Mouse (Mus musculus): ENCODE measurements around the gene N4bp2l1. TPM values are rescaled to one million over a fixed set of nuclear protein-coding genes. Genes with fewer than 3 reads are reported as not detected.

N4bp2l1 gene
- polyA plus RNA-seq, 1 experiment from 2014 or later, result 13.0 TPM

GRCm38 (mm10) chr5:150620588-150621135, 23.7 kb upstream of the N4bp2l1 start:
- WGBS, result 81% methylated on average over 7 of the region's 7 CpGs
- no peak for ATAC-seq (replicated peaks; ENCODE audit: low FRiP score)
- no peak overlapping the region for H3K4me2 ChIP-seq
- no peaks in the 10 kb centered on the region for H3K27me3 ChIP-seq (replicated peaks; ENCODE audit: control insufficient read depth, insufficient read depth, low read length)
- DNase-seq (ENCODE audit: low spot score), result no peak
- H3K9ac ChIP-seq (ENCODE audit: low read depth, low read length), result no peak overlapping the region
- H3K4me1 ChIP-seq (replicated peaks; ENCODE audit: control insufficient read depth, insufficient read depth, low read length), result no peaks in the 10 kb centered on the region
- H3K4me3 ChIP-seq (ENCODE audit: low read depth, low read length), result no peak overlapping the region
- H3K27ac ChIP-seq (ENCODE audit: low read depth, low read length), result no peak overlapping the region
- no peaks in the 10 kb centered on the region for H3K36me3 ChIP-seq (ENCODE audit: control insufficient read depth, insufficient read depth, low read length)
- H3K9me3 ChIP-seq (ENCODE audit: control insufficient read depth, low read length), result no peaks in the 10 kb centered on the region

DNA sequence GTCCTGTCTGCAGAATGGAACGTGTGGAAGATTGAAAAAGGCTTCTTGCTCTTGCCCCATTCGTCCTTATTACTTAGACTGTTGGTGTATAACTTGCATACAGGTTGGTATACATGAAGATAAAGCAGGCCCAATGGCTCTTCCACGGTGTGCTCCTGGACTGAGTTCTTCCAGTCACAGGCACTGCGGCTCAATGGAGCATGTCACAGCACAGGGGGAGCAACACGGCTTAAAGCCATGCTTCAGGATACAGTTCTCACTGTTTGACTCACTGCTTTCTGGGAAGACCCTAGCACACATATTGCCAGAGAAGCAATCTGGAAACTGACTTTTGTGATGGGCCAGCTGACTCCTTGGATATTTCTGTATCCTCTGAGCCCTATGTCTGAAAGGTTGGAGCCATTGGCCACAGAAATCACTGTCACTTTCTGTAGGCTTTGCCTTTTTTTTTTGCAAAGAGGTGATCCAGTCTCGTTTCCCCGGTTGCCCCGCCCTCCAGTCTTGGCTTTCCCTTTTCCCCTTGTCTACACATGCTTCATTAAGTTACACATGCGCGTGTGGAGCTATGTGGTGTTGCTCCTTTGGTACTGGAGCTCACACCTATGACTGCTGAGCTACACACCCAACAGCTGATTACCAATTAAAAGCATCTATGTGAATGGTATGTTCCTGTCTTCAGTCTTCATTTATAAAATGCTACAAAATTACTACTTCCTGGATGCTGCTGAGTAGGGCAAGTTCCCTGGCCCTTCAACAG, 21.8 kb upstream of the N4bp2l1 start:
- Histone ChIP-seq H3K4me1 (replicated peaks; ENCODE audit: control insufficient read depth, insufficient read depth, low read length) (no peaks in the 10 kb centered on the region), H3K27me3 (replicated peaks; ENCODE audit: control insufficient read depth, insufficient read depth, low read length) (no peaks in the 10 kb centered on the region), H3K4me2 (no peak overlapping the region), H3K36me3 (ENCODE audit: control insufficient read depth, insufficient read depth, low read length) (no peaks in the 10 kb centered on the region), H3K4me3 (ENCODE audit: low read depth, low read length) (no peak overlapping the region), H3K9me3 (ENCODE audit: control insufficient read depth, low read length) (no peaks in the 10 kb centered on the region), H3K27ac (ENCODE audit: low read depth, low read length) (no peak overlapping the region), H3K9ac (ENCODE audit: low read depth, low read length) (no peak overlapping the region)
- 89% methylated on average over 10 of the region's 10 CpGs for WGBS
- DNase-seq (ENCODE audit: low spot score), result no peak
- no peak for ATAC-seq (replicated peaks; ENCODE audit: low FRiP score)

DNA sequence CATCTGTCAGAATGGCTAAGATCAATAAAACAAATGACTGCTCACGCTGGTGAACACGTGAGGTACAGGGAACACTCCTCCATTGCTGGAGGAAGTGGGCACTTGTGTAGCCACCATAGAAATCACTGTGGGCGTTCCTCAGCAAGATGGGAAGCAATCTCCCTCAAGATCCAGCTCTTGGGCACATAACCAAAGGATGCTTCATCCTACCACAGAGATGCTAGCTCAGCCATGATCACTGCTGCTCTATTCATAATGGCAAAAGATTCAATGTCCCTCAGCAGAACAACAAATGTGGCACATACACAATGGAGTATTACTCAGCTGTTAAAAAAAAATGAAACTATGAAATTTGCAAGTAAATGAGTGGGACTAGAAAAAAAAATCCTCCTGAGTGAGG, 19.7 kb upstream of the N4bp2l1 start:
- DNase-seq (ENCODE audit: low spot score) (peak; percentile 12), ATAC-seq (replicated peaks; ENCODE audit: low FRiP score) (no peak)
- Histone ChIP-seq H3K4me2 (no peak overlapping the region), H3K4me3 (ENCODE audit: low read depth, low read length) (no peak overlapping the region), H3K27ac (ENCODE audit: low read depth, low read length) (no peak overlapping the region), H3K4me1 (replicated peaks; ENCODE audit: control insufficient read depth, insufficient read depth, low read length) (no peaks in the 10 kb centered on the region), H3K9me3 (ENCODE audit: control insufficient read depth, low read length) (no peaks in the 10 kb centered on the region), H3K9ac (ENCODE audit: low read depth, low read length) (no peak overlapping the region), H3K27me3 (replicated peaks; ENCODE audit: control insufficient read depth, insufficient read depth, low read length) (no peaks in the 10 kb centered on the region), H3K36me3 (ENCODE audit: control insufficient read depth, insufficient read depth, low read length) (no peaks in the 10 kb centered on the region)
- 67% methylated on average over 3 of the region's 3 CpGs for WGBS

- no peak for DNase-seq (ENCODE audit: low spot score)
- Histone ChIP-seq H3K27ac (ENCODE audit: low read depth, low read length) (no peak overlapping the region), H3K9me3 (ENCODE audit: control insufficient read depth, low read length) (no peaks in the 10 kb centered on the region), H3K9ac (ENCODE audit: low read depth, low read length) (no peak overlapping the region), H3K4me1 (replicated peaks; ENCODE audit: control insufficient read depth, insufficient read depth, low read length) (no peaks in the 10 kb centered on the region), H3K27me3 (replicated peaks; ENCODE audit: control insufficient read depth, insufficient read depth, low read length) (no peaks in the 10 kb centered on the region), H3K36me3 (ENCODE audit: control insufficient read depth, insufficient read depth, low read length) (no peaks in the 10 kb centered on the region), H3K4me3 (ENCODE audit: low read depth, low read length) (no peak overlapping the region), H3K4me2 (no peak overlapping the region)
- WGBS, result 89% methylated on average over 2 of the region's 2 CpGs
- no peak for ATAC-seq (replicated peaks; ENCODE audit: low FRiP score)
Observed at GRCm38 (mm10) chr5:150616216-150616615, 19.2 kb upstream of the N4bp2l1 start.

- Histone ChIP-seq H3K9me3 (ENCODE audit: control insufficient read depth, low read length) (no peaks in the 10 kb centered on the region), H3K27me3 (replicated peaks; ENCODE audit: control insufficient read depth, insufficient read depth, low read length) (no peaks in the 10 kb centered on the region), H3K4me1 (replicated peaks; ENCODE audit: control insufficient read depth, insufficient read depth, low read length) (no peaks in the 10 kb centered on the region), H3K4me3 (ENCODE audit: low read depth, low read length) (no peak overlapping the region), H3K27ac (ENCODE audit: low read depth, low read length) (no peak overlapping the region), H3K36me3 (ENCODE audit: control insufficient read depth, insufficient read depth, low read length) (no peaks in the 10 kb centered on the region), H3K4me2 (no peak overlapping the region), H3K9ac (ENCODE audit: low read depth, low read length) (no peak overlapping the region)
- DNase-seq (ENCODE audit: low spot score), result no peak
- ATAC-seq (replicated peaks; ENCODE audit: low FRiP score), result no peak
- WGBS, result 71% methylated on average over 2 of the region's 2 CpGs
Observed at GRCm38 (mm10) chr5:150614054-150614453, 17.1 kb upstream of the N4bp2l1 start.

GRCm38 (mm10) chr5:150611697-150612096, 14.7 kb upstream of the N4bp2l1 start:
- WGBS, result 40% methylated on average over 12 of the region's 12 CpGs
- ATAC-seq (replicated peaks; ENCODE audit: low FRiP score), result peak; percentile 33; the same call in 1 of the 2 replicates
- H3K27me3 ChIP-seq (replicated peaks; ENCODE audit: control insufficient read depth, insufficient read depth, low read length), result no peaks in the 10 kb centered on the region

DNA sequence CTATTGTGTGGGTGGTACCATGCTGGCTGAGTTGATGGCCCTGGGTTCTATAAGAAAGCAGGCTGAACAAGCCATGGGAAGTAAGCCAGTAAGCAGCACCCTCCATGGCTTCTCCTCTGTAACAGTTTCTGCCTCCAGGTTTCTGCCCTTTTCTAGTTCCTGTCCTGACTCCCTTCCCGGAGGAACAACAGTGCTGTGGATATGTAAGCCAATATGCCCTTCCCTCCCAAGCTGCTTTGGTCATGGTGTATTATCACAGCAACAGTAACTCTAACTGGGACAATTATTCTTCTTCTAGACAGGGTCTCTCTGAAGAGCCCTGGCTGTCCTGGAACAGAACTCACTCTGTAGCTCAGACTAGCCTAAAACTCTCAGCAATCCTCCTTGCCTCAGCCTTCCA, 14.1 kb upstream of the N4bp2l1 start:
- no peak overlapping the region for H3K27ac ChIP-seq (ENCODE audit: low read depth, low read length)
- no peak overlapping the region for H3K4me2 ChIP-seq
- no peak overlapping the region for H3K4me3 ChIP-seq (ENCODE audit: low read depth, low read length)
- no peak overlapping the region for H3K9ac ChIP-seq (ENCODE audit: low read depth, low read length)
- ATAC-seq (replicated peaks; ENCODE audit: low FRiP score) (no peak), DNase-seq (ENCODE audit: low spot score) (no peak)
- no peaks in the 10 kb centered on the region for H3K36me3 ChIP-seq (ENCODE audit: control insufficient read depth, insufficient read depth, low read length)
- H3K27me3 ChIP-seq (replicated peaks; ENCODE audit: control insufficient read depth, insufficient read depth, low read length), result no peaks in the 10 kb centered on the region
- H3K9me3 ChIP-seq (ENCODE audit: control insufficient read depth, low read length), result no peaks in the 10 kb centered on the region
- no peaks in the 10 kb centered on the region for H3K4me1 ChIP-seq (replicated peaks; ENCODE audit: control insufficient read depth, insufficient read depth, low read length)
- 88% methylated on average over 1 of the region's 1 CpGs for WGBS

More at GRCm38 (mm10) chr5:150611697-150612096, 14.7 kb upstream of the N4bp2l1 start:
- Histone ChIP-seq H3K27ac (ENCODE audit: low read depth, low read length) (no peak overlapping the region), H3K4me1 (replicated peaks; ENCODE audit: control insufficient read depth, insufficient read depth, low read length) (no peaks in the 10 kb centered on the region), H3K9ac (ENCODE audit: low read depth, low read length) (no peak overlapping the region), H3K36me3 (ENCODE audit: control insufficient read depth, insufficient read depth, low read length) (no peaks in the 10 kb centered on the region), H3K9me3 (ENCODE audit: control insufficient read depth, low read length) (no peaks in the 10 kb centered on the region), H3K4me3 (ENCODE audit: low read depth, low read length) (no peak overlapping the region), H3K4me2 (no peak overlapping the region)
- DNase-seq (ENCODE audit: low spot score), result no peak

GRCm38 (mm10) chr5:150607631-150608030, 10.6 kb upstream of the N4bp2l1 start:
- 91% methylated on average over 8 of the region's 8 CpGs for WGBS
- no peak for DNase-seq (ENCODE audit: low spot score)

GRCm38 (mm10) chr5:150606131-150606530, 9.1 kb upstream of the N4bp2l1 start:
- no peak for ATAC-seq (replicated peaks; ENCODE audit: low FRiP score)
- no peak for DNase-seq (ENCODE audit: low spot score)
- no peak overlapping the region for H3K4me3 ChIP-seq (ENCODE audit: low read depth, low read length)
- H3K4me1 ChIP-seq (replicated peaks; ENCODE audit: control insufficient read depth, insufficient read depth, low read length), result no peaks in the 10 kb centered on the region
- H3K27me3 ChIP-seq (replicated peaks; ENCODE audit: control insufficient read depth, insufficient read depth, low read length), result no peaks in the 10 kb centered on the region
- H3K4me2 ChIP-seq, result no peak overlapping the region
- H3K27ac ChIP-seq (ENCODE audit: low read depth, low read length), result no peak overlapping the region
- 92% methylated on average over 6 of the region's 6 CpGs for WGBS
- H3K9me3 ChIP-seq (ENCODE audit: control insufficient read depth, low read length), result no peaks in the 10 kb centered on the region
- H3K36me3 ChIP-seq (ENCODE audit: control insufficient read depth, insufficient read depth, low read length), result no peaks in the 10 kb centered on the region
- H3K9ac ChIP-seq (ENCODE audit: low read depth, low read length), result no peak overlapping the region

More at GRCm38 (mm10) chr5:150607631-150608030, 10.6 kb upstream of the N4bp2l1 start:
- H3K9ac ChIP-seq (ENCODE audit: low read depth, low read length), result no peak overlapping the region
- H3K9me3 ChIP-seq (ENCODE audit: control insufficient read depth, low read length), result no peaks in the 10 kb centered on the region
- no peak overlapping the region for H3K4me2 ChIP-seq
- H3K27ac ChIP-seq (ENCODE audit: low read depth, low read length), result no peak overlapping the region
- H3K4me3 ChIP-seq (ENCODE audit: low read depth, low read length), result no peak overlapping the region
- no peaks in the 10 kb centered on the region for H3K4me1 ChIP-seq (replicated peaks; ENCODE audit: control insufficient read depth, insufficient read depth, low read length)
- no peaks in the 10 kb centered on the region for H3K27me3 ChIP-seq (replicated peaks; ENCODE audit: control insufficient read depth, insufficient read depth, low read length)
- no peak for ATAC-seq (replicated peaks; ENCODE audit: low FRiP score)
- no peaks in the 10 kb centered on the region for H3K36me3 ChIP-seq (ENCODE audit: control insufficient read depth, insufficient read depth, low read length)
